Mouse (Mus musculus) midbrain, postnatal 0 days (tissue): ENCODE measurements around the gene Wrap53. TPM values are rescaled to one million over a fixed set of nuclear protein-coding genes. Genes with fewer than 3 reads are reported as not detected.

Source experiments
- ATAC-seq: fragments of 200-750 bp; cut with Nextera tagmentation; 2 replicates; pipeline ENCODE4 v1.8.0; 2017; ENCODE audit warnings: moderate number of reproducible peaks, mild to moderate bottlenecking, moderate TSS enrichment, moderate library complexity; ENCODE audit not compliant: low FRiP score
- DNase-seq: peaks from one replicate; pipeline ENCODE4 v3.0.0-alpha.2; 2015; ENCODE audit warnings: low spot score
- H3K27ac ChIP-seq: fragments of 300-500 bp; sonication (generic); 2 replicates; pipeline ENCODE4 v1.5.1; 2014; ENCODE audit warnings: low read depth, mild to moderate bottlenecking, low read length, mixed read lengths
- H3K27me3 ChIP-seq: fragments of 300-500 bp; sonication (generic); 2 replicates; pipeline ENCODE4 v1.6.1; 2014; ENCODE audit warnings: low read length, control low read depth, mixed read lengths; ENCODE audit not compliant: insufficient read depth
- H3K36me3 ChIP-seq: fragments of 300-500 bp; sonication (generic); 2 replicates; pipeline ENCODE4 v1.6.1; 2014; ENCODE audit warnings: low read length, control low read depth, mixed read lengths; ENCODE audit not compliant: insufficient read depth
- H3K4me1 ChIP-seq: fragments of 300-500 bp; sonication (generic); 2 replicates; pipeline ENCODE4 v1.6.1; 2014; ENCODE audit warnings: mild to moderate bottlenecking, control low read depth, antibody characterized with exemption, low read length, mixed read lengths; ENCODE audit not compliant: insufficient read depth
- H3K4me2 ChIP-seq: fragments of 300-500 bp; sonication (generic); 2 replicates; pipeline ENCODE4 v1.6.1; 2014; ENCODE audit warnings: low read depth, mild to moderate bottlenecking, low read length, mixed read lengths; ENCODE audit not compliant: poor library complexity, severe bottlenecking
- H3K4me3 ChIP-seq: fragments of 300-500 bp; sonication (generic); 2 replicates; pipeline ENCODE4 v1.5.1; 2014; ENCODE audit warnings: low read depth, mild to moderate bottlenecking, low read length, moderate library complexity
- H3K9ac ChIP-seq: fragments of 300-500 bp; sonication (generic); replicated peaks from 2 replicates; pipeline ENCODE4 v1.6.1; 2014; ENCODE audit warnings: mild to moderate bottlenecking, low read length, moderate library complexity, mixed read lengths; ENCODE audit not compliant: poor library complexity, severe bottlenecking
- H3K9me3 ChIP-seq: fragments of 300-500 bp; sonication (generic); 2 replicates; pipeline ENCODE4 v1.6.1; 2016; ENCODE audit warnings: low read length, control low read depth
- CTCF ChIP-seq: IDR thresholded peaks from 2 replicates; pipeline ENCODE4 v1.5.1; 2016; ENCODE audit warnings: antibody characterized with exemption, mild to moderate bottlenecking
- WGBS: fragments of 180-500 bp; shearing (Covaris S2); extraction: QIAGEN DNeasy Blood & Tissue Kit; methylation state at CpG from one replicate; pipeline ENCODE4 v1.1.7; 2014; 5-methylcytosine and 5-hydroxymethylcytosine counted together
- polyA plus RNA-seq: library from polyadenylated mRNA; unstranded; fragments of >200 nt; fragmentation: Nextera tagmentation; extraction: Ambion mirVana; gene quantifications from 2 replicates; pipeline ENCODE4 v1.2.1, GENCODE M21; 2015
- total RNA-seq: library from RNA; depleted of rRNA; stranded (reverse); fragments of >200 nt; gene quantifications from 2 replicates; pipeline ENCODE4 v1.2.3, GENCODE M21; 2014

Wrap53 gene
- total and polyA plus RNA-seq, 2 experiments from 2014 or later, result 14.2 to 15.7 TPM

GRCm38 (mm10) chr11:69553341-69553721 lies 26.7 kb downstream of the Wrap53 start:
- H3K4me1 ChIP-seq, result peaks cover 48% of the 10 kb centered on the region
- 17% methylated on average over 2 of the region's 2 CpGs for WGBS
- H3K36me3 ChIP-seq, result peaks cover 23% of the 10 kb centered on the region
- no peaks in the 10 kb centered on the region for H3K27me3 ChIP-seq
- DNase-seq, result no peak
- H3K4me3 ChIP-seq, result no peak overlapping the region
- peak overlapping the region; percentile 91 for H3K27ac ChIP-seq
- no peak for ATAC-seq
- H3K9ac ChIP-seq, result peak overlapping the region; percentile 46
- H3K9me3 ChIP-seq, result no peaks in the 10 kb centered on the region
- H3K4me2 ChIP-seq, result peak overlapping the region; percentile 46
- no peak for TF ChIP-seq CTCF

GRCm38 (mm10) chr11:69552622-69553340 lies 27.3 kb downstream of the Wrap53 start:
- TF ChIP-seq CTCF, result no peak
- Histone ChIP-seq H3K4me1 (peaks cover 47% of the 10 kb centered on the region), H3K4me3 (no peak overlapping the region), H3K27me3 (no peaks in the 10 kb centered on the region), H3K9me3 (no peaks in the 10 kb centered on the region), H3K9ac (peak overlapping the region; percentile 46), H3K27ac (peak overlapping the region; percentile 91), H3K4me2 (peak overlapping the region; percentile 46), H3K36me3 (peaks cover 23% of the 10 kb centered on the region)
- DNase-seq, result peak; percentile 90
- 4% methylated on average over 14 of the region's 14 CpGs for WGBS
- peak; percentile 82 for ATAC-seq

- no peaks in the 10 kb centered on the region for H3K9me3 ChIP-seq
- H3K9ac ChIP-seq, result no peak overlapping the region
- H3K4me3 ChIP-seq, result no peak overlapping the region
- no peak for TF ChIP-seq CTCF
- no peaks in the 10 kb centered on the region for H3K27me3 ChIP-seq
- ATAC-seq (no peak), DNase-seq (no peak)
- peaks cover 42% of the 10 kb centered on the region for H3K4me1 ChIP-seq
- H3K27ac ChIP-seq, result 0 out of 2 replicates have a peak overlapping the region, but pooled peaks have one; percentile 3
- WGBS, result 65% methylated on average over 4 of the region's 4 CpGs
- peaks cover 18% of the 10 kb centered on the region for H3K36me3 ChIP-seq
- H3K4me2 ChIP-seq, result no peak overlapping the region
These were observed 28.7 kb downstream of the Wrap53 start for GRCm38 (mm10) chr11:69551310-69551709.

DNA sequence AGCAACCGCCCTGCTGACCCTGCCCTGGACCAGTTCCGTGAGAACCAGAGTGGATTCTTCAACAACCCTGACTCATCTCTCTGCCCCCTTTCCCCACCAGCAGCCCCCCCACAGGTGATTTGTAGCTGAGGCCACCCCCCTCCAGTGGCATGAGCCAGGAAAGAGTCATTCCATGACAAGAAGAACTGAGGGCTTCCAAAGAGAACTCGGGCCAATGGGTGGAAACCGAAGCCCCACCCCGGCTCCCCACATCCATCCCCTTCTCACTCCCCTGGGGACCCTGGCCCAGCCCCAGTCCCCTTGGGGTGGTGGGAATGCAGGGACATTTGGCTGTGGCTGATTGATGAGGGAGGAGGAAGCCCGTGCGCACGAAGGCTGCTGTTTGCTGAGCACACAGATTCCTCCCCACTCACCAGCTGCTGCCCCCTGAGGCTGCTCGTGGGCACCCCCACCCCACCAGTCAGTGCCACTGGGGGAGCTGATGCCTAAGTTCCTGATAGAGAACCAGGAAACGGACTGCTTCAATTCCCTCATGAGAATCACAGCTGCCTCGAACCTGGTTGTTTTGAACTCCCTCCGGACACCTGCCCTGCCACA lies 30.9 kb downstream of the Wrap53 start, which contains the start of gene Dnah2:
Gene Dnah2, minus strand, starts transcription at position 51 of the 597 bp plus-strand sequence.
- peak; percentile 19; the same call in 1 of the 2 replicates for TF ChIP-seq CTCF
- H3K4me3 ChIP-seq, result no peak within 1 kb of the TSS
- H3K9me3 ChIP-seq, result no peaks in the 10 kb centered on the region
- H3K4me1 ChIP-seq, result peaks cover 36% of the 10 kb centered on the region
- DNase-seq (no peak), ATAC-seq (no peak)
- WGBS, result 49% methylated on average over 12 of the region's 12 CpGs
- H3K36me3 ChIP-seq, result no peaks in the 10 kb centered on the region; the same call in 1 of the 2 replicates
- 0 out of 2 replicates have a peak within 1 kb of the TSS, but pooled peaks have one; percentile 86 for H3K27ac ChIP-seq
- H3K27me3 ChIP-seq, result no peaks in the 10 kb centered on the region
- H3K4me2 ChIP-seq, result no peak within 1 kb of the TSS
- H3K9ac ChIP-seq, result no peak within 1 kb of the TSS

GRCm38 (mm10) chr11:69547071-69547470 lies 33.0 kb downstream of the Wrap53 start:
- peak; percentile 68 for TF ChIP-seq CTCF
- ATAC-seq (peak; percentile 44; the same call in 1 of the 2 replicates), DNase-seq (no peak)
- no peaks in the 10 kb centered on the region for H3K36me3 ChIP-seq
- peaks cover 19% of the 10 kb centered on the region for H3K4me1 ChIP-seq
- no peaks in the 10 kb centered on the region for H3K27me3 ChIP-seq
- H3K27ac ChIP-seq, result peak overlapping the region; percentile 86
- no peaks in the 10 kb centered on the region for H3K9me3 ChIP-seq
- H3K4me3 ChIP-seq, result peak overlapping the region; percentile 42
- H3K9ac ChIP-seq, result peak overlapping the region; percentile 63
- H3K4me2 ChIP-seq, result peak overlapping the region; percentile 71
- whole genome bisulfite sequencing, result 3% methylated on average over 15 of the region's 15 CpGs
